Mouse (Mus musculus) forelimb bud, embryonic 11.5 days (tissue): Measurements from ENCODE around the gene Ldb1.

Experiments used
- DNase-seq: peaks from one replicate; pipeline ENCODE4 v3.0.0-alpha.2; 2012; ENCODE audit warnings: low read depth, low spot score

Gene Ldb1

DNA sequence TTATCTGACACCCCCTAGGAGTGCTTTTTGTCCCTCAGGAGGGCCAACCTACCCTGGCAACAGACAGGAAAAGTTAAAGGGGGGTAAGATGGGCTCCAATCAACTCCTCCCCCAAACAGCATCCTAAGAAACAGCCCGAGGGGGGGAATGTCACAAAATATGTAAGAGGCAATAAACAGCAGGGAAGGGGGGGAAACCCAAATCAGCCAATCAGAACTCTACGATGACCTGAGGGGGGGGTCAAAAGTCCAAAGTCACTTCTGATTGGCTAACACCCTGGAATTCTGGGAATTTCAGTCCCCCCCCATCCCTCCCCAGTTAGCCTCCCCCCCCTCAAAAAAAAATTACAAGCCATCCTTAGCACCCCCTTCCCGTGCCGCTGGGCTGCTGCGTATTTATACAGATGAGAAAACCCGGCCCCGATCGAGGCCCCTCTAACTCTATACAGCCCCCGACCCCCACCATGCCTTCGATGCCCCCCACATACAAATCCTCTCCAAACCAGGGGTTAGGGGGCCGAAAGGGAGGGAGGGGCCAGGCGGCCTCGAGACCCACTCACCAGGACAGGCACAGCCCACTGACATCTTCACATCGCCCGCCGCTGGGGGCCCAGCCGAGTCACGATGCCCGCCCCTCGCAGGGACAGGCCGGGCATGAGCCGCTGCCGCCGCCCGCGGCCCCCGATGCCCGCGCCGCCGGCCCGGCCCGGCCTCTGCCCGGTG is 582 bp downstream of the Ldb1 start, which contains the start of gene Pprc1:
TSS of gene Pprc1 (plus strand) at position 616 of the 722 bp plus-strand sequence.
- DNase-seq: peak; percentile 72

DNA sequence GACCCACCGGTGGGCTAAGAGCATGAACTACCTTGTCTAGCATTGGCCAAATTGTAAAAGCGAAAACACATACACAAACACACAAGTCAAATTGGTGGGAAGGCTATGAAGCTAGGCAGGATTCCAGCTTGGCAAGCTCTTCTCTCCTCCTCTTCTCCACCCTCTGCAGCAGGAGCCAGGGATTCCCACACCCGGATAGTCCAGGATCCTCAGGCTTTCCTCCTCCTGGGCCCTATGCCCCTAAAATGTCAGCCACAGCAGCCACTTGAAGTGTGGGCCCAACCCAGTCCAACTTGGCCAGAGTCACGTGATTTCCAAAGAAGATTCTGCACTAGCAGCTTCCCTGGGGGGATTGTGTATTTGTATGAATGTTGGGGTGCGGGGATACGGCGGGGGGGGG is 1.6 kb downstream of the Ldb1 start:
- DNase-seq: no peak

DNA sequence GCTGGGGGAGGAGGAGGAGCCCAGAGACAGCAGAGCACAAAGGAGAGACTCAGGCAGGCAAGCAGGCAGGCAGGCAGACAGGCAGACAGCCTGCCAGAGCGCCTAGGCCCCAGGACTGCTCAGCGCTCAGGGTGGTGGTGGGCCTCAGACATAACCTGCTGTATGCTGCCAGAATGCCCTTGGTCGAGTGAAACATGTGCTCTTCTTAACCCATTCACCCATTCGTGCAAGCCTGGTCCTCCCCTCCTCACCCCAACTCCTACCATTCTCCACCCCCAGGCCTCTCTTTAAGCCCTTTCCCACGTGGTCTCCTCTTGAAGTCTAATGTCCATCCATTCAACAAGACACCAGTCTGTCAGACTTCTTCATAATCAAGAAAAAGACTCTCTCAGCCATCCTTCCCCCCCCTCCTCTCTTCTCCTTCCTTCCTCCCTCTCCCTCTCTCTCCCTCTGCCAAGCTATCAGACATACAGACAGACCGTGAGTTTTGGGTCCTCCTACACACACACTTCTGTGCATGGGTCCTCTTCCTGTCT is 2.5 kb downstream of the Ldb1 start:
- peak; percentile 62 for DNase-seq

DNA sequence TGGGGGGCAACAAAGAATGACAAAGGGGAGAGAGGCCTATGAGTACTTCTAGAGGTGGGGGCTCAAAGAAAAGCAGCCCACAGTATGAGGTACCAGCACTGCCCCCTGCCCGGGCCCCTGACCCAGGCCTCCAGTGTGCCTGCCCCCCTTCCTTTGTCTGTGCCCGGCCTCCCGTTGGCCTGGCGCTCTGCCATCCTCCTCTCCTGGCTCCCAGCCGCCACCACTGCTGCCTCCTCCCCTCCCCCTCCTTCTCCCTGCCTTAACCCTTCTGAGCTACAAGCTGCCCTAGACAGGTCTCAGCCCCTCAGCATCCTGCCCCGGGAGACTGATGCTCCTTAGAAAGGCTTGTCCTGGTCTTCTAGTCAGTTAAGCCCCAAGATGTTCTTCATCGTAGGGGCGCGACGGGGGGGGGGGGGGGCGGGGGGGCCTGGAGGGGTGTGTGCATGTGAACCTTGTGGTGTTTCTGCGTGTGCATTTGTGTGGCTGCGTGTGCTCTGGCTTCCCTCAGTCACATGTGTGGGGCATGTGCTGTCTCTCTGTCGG is 3.0 kb downstream of the Ldb1 start:
- peak; percentile 68 for DNase-seq

DNA sequence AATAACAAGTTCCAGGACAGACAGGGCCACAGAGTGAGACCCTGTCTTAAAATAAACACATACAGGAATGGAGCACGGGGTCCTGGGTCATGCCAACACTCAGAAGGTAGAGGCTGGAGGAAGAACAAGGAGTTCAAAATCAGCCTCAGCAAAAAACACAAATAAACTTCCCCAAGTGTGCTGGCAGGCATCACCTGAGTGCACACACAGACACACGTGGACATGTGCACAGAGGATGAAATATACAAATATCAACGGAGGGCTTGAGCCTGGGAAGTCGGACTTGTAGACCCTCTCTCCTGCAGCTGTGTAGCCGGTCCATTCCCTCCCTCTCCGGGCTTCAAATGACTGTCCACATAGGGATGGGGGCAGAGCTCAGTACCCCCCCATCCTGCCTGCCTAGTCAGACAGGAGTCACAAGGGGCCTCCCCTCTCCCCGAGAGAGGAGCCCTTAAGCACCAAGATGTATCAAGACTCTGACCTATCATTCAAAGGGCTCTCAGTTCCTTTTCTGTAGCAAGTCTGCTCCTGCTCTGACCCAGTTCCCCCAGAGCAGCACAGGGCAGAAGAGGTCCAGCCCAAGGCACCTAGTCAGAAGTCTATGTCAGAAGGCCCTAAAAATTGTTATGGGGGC is 3.6 kb downstream of the Ldb1 start:
- DNase-seq: no peak

DNA sequence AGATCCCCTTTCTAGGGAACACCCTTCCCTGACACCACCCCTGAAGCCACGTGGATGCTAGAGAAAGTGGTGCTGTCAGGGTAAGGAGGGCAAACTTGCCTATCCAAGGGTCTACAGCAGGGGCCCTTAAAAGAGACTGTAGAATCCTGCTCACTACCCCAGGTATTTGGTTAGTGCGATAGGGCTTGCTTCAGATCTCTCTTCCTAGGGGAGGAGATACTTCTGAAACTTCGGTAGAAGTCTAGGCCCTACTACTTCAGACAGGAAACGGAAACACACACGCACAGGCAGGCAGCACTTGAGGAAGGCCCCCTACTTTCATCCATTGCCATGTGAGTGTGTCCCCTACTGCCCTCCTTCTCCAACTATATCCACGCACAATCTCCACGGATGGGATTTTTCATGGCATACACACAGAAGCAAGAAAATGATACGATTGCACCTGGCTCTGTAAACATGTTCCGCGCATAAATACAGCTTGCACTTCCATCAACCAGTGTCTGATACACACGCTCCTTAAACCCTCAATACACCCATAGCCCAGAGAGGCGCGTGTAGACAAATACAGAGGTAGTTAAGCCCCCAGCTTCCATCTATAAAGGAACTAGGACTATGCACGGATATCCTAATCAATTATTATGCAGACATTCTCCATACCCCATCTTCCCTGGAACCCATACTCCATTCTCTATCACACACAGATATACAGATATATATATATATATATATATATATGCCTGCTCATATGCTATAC is 4.7 kb downstream of the Ldb1 start:
- no peak for DNase-seq

DNA sequence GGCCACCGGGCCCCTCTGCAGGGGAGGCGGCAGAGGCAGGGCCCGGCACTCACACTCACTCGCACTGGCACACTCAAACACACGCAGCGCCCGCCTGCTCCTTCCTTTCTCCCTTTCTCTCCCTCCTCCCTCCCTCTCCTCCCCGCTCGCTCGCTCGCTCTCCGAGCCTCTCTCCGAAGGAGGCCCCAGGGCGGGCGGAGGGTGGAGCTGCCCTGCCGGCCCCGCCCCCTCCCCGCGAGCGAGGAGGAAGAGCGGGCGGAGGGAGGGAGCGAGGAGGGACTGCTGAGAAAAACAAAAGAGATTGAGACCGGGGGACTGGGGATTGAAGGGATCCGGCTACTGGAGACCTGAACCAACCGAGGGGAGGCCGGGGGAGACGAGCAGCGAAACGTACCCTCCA is 5.5 kb downstream of the Ldb1 start:
- DNase-seq: peak; percentile 86

DNA sequence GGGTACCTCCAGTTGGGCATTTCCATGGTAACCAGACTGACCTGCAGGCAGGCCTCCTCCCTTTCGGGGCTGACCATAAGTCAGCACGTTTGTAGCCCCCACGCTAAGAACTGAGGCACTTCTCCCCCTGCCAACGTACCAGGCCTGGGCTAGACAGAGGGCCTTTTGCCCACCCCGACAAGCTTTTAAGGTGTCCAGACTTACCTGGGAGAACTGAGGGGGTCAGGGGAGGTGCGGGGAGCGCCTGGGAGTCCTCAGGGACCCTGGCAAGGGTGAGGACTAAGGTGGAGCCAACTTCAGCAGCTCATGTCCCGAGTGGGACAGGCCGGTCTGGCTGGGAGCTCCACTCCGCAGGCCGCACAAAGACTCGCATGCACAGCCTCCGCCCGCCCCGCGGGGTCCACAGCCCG is 6.2 kb downstream of the Ldb1 start:
- DNase-seq: no peak

DNA sequence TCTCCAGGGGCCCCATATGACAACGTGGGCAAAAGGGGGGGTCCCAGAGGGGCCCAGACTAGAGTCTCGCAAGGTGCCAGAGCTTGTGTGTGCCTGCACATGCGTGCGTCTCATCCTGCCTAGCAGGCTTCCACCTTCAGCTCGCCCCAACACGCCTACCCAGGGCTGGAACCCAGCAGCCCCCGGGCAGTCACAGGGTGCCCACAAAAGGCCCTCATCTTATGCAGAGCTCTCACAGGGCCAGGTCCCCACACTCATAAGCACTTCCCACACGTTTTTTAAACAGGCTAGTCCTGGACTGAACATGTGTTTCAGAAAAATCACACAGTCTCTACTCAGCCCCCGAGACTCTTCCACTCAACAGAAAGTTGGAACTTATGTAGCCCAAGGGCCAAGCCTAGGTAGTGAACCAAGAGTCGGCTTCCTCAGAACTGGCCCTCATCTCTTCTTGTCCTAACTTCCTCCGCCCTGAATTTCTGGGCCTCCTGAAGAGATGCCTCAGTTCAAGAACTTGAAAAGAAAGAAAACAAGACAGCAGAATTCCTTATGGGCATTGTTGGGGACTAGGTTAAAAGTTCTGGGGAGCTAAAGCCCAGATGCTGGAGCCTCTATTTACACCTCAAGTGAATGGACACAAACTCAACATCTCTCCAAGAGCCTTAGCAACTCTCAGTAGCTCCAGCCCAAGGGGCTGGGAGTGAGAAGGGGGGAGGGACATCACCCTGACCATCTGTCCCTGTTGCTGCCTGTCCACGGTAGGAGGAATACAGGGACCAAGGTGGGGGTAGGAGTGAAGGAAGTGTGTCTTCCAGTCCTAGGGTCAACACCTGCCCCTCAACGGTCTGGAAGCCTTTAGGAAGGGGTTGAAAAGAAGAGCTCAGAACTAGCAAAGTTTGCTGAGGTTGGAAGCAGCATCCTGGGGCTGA is 6.8 kb downstream of the Ldb1 start:
- DNase-seq: no peak

DNA sequence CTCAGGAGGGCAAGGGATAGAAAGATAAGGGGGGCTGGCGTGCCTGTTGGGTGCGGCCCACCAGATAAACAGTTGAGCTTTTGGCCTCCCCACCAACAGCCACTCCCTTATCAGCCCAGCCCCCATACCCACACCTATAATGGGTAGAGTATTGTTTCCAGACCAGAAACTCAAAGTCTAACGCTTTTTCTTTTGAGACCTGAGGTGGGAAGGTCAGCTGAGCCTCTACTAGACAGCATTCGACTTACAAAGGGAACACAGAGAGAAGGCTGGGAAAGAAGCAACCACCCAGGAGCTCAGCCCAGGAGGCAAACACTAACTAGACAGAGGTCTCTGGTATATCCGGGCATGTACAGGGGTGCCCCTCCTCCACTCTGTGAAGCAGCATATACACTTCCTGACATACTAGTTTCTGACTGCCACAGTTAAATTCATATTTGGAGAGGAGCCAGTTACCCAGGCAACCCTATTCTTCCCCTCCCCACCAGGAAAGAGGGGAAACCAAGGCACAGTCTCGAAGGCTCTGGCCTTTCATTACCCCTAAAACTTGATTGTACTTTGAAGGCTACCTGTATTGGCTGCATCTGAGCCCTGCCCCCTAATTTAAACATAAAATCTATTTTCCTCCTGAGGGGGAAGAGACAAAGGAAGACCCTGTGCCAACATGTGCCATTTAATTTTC is 7.6 kb downstream of the Ldb1 start:
- no peak for DNase-seq

DNA sequence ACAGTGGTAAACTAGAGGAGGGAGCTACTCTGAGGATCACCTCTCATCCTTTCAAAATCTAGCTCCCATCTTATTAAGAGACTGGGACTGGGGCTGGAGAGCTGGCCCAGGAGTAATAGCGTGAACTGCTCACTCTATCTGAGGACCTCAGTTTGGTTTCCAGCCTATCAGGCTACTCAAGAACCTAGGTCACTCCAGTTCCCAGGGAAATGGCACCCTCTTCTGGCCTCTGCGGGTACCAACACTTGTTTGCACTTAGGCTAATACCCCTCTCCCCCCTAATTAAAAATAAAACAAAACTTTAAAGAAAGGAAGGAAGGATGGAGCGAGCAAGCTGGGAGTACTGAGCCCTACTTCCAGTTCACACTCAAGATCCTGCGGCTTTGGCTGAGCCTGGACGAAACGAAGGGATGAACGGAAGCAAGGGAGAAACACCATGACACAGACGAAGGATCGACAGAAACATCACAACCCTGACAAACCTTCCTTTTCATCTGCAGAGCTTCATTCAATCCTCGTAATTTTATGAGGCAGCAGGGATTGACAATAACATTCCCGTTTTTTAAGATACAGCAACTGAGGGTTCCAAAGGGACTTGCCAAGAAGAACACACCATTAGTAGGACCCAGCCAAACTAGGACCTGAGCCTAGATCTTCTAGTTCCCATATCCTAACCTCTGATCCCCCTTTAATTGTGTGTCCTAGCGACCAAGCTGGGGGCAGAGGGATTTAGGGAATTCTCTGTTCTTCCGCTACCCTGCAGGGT is 8.4 kb downstream of the Ldb1 start:
- DNase-seq: no peak

DNA sequence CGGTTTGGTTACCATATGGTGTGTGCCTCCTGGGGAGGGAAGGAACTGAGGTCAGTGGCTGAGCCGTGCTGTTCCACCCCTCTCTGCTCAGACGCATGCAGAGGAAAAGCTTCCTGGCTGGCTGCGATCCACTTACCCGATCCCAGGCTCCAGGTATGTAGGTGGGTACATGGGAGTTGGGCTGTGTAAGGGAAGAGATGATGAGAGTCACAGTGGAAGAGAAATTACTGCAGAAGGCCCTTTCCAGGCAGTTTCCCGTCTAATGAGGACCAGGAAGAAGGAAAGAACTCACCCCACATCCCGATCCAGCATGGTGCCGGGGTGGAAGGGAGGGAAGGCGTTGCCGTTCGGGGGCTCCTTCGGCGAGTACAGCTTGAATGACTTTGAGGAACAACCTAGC is 9.0 kb downstream of the Ldb1 start:
- DNase-seq: no peak

DNA sequence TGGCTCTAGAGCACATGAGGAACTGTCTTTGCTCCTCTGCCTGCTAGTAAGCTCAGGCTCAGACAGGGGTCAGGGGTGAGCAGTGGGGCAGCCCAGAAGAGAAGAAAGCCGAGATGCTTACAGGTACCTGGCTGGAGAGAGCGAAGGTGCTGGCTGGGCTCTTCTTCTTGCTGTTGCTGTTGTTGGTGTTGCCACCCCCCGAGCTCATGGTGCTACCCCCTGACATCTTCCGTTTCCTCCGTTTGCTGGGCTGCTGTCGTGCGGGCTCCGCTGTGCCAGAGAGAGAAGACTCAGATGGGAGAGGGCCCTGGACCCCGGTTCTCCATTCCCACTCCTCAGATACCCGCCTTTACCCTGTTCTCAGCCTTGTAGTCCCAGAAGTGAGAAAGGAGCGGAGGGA is 11.1 kb downstream of the Ldb1 start:
- no peak for DNase-seq

DNA sequence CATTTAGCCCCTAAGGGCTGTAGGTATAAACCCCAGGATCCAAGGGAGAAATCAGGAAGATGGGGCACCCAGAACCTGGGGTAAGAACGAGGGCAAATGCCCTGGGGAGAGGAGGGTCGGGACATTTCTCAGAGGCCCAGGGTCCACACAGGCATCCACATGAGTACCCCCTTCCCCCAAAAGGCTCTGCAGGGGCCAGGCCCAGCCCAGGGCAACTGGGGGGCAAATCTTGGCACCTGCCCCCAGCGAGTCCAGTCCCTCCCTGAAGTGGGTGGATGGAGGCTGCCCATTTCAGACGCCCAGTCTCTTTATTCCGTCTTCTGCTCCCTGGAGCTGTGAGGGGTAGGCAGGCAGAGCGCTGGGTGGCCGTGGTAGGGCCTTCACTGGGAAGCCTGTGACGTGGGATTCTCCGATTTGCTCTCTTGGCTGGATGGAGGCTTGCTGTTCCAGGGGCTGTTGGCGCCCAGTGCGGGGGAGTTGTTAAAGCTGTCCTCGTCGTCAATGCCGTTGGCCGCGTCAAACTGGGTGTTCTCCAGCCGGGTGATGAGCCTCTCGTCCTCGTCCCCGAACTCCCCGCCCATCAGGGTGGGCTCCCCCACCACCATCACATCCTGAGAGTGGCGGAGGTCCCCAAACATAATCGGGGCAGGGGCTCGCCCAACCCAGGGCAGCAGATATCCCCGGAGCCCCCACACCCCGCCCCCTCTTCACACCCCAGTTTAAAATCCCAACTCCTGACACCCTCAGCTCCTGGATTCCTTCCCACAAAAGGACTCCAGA is 12.1 kb downstream of the Ldb1 start:
- no peak for DNase-seq

DNA sequence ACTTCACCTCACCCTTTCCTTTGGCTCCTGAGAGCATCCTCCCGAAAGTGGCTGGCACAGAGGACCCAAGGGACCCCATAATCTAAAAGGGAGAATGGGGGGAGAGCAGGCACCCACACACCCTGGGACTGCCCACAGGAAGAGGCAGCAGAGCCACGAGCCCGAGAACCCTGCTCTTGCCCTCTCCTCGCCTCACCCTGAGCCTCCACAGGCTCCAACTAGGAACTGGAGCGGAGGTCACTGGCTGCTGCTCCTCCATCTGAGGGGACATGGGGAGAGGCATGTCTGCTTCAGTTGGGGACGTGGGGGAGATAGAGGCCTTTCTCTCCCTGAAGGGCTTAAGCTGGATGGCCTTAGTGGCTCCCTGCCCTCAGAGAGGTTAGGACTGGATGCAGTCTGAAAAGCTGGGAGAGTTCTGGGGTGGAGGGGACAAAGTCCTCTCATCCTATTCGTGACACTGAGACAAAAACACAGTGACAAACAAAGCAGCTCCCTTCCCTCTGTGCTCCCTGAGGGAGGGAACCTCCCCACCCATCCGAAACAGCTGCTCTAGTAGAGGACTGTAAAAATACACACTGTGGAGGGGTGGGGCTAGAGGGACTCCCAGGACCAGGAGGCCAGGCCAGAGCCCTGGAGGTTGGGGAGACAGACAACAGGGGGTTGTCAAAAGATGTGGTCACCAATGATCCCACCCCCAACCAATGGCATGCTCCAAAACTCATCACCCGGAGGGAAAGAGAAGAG is 13.2 kb downstream of the Ldb1 start:
- no peak for DNase-seq

DNA sequence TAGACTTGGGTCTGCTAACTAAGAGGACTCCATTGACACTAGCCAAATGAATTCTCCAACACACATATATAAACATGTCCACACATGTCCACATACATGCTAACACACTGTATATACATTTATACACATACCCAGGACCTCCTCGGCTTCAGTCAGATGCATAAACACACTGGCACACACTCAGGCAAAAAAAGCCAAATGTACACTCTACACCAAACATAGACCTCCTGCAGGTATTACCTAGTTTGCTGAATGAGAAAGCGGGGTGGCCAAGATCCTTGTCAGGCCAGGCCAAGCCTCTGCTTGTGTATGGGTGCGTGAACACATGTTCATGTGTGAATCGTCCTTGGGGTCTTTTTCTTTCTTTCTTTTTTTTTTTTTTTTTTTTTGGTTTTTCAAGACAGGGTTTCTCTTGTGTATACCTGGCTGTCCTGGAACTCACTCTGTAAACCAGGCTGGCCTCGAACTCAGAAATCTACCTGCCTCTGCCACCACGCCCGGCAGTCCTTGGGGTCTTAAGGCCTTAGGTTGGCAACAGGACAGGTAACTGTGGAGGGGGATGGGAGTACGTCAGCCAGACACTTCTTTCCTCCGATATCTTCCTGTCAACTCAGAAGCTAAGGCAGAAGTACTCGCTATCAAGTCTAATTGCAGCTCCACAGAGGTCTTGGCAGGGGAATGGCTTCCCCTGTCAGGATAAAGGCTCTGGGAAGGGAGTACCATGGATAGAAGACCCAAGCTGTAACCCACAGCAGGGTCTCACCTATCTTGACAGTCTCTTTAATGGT is 14.6 kb downstream of the Ldb1 start:
- no peak for DNase-seq

DNA sequence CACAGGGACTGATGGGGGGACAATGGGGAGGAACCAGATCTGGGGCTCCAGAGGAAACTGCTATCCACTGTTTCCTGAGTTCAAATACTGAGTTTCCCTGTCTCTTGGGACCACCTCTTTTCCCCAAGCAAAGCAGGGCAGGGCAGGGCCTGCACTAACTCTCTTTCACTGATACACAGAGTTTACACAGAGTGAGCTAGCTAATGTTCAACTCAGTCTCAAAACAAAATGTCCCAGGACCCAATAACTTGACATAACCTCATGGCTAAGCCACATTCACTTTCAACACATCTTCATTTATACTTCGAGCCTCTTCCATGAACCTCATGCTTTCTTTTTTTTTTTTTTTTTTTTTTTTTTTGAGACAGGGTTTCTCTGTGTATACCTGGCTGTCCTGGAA is 15.4 kb downstream of the Ldb1 start:
- DNase-seq: no peak
